Mouse (Mus musculus): ENCODE results near the gene Lrrc25. TPM values are rescaled to one million over a fixed set of nuclear protein-coding genes. Genes with fewer than 3 reads are reported as not detected.

Lrrc25 gene
- total and polyA plus RNA-seq, 3 experiments, result 0.30 to 5.9 (median 2.4) TPM

DNA sequence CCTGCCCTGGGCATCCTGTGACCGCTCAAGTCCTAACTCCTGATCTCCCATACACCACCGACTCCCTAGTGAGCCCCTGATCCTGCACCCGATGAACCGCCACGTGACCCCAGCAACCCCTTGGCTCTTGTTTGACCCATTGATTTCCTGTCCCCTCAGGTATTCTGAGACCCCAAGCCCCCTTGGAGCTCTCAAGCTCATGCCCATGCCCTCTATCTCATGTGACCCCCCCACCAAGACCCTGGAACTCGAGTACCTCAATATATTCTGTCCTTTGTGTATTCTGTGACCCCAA is 8.4 kb upstream of the Lrrc25 start:
- Histone ChIP-seq H3K4me3 (replicated peaks in 1 of 3; ENCODE audit: low read depth in 2 of 3, low read length in 2 of 3, poor library complexity in 1 of 3) (peak overlapping the region; percentile 77 to 94 (median 79)), H3K27me3 (replicated peaks) (no peaks in the 10 kb centered on the region), H3K4me1 (ENCODE audit: control insufficient read depth in 1 of 2, insufficient read depth in 2 of 2) (peaks cover 22 to 47% of the 10 kb centered on the region in 2 experiments), H3K9ac (ENCODE audit: insufficient read depth, low read depth) (peak overlapping the region; percentile 81), H3K4me2 (ENCODE audit: insufficient read depth, low read depth, poor library complexity, severe bottlenecking) (peak overlapping the region; percentile 29), H3K9me3 (replicated peaks; ENCODE audit: low read length) (no peaks in the 10 kb centered on the region), H3K27ac (ENCODE audit: insufficient read depth, low read depth) (no peak overlapping the region), H3K79me2 (replicated peaks; ENCODE audit: control insufficient read depth, extremely low read depth, insufficient read depth, poor library complexity, severe bottlenecking) (peaks cover 9% of the 10 kb centered on the region; the same call in 1 of the 2 replicates), H3K36me3 (replicated peaks in 1 of 2; ENCODE audit: control insufficient read depth in 1 of 2, insufficient read depth in 1 of 2, low read length in 1 of 2) (peaks cover 6 to 31% of the 10 kb centered on the region in 2 experiments)
- DNase-seq (ENCODE audit: extremely low read depth), result no peak
- in situ Hi-C loops (cut with MboI; ENCODE audit: low pct_ligation_motif_present, low pct_unique_long_range_greater_than_20kb, low sequenced_read_pairs), result loop anchor here (10.0 kb wide), 1 partner anchor 63 kb away; no protein-coding TSS in a partner anchor
- TF ChIP-seq USF1 (IDR thresholded peaks at IDR 0.05; ENCODE audit: low read depth, low read length) (peak; percentile 25), KAT2A (IDR thresholded peaks at IDR 0.05; ENCODE audit: insufficient replicate concordance, low read length) (no peak)
- dilution Hi-C loops (cut with MboI; ENCODE audit: extremely low pct_ligation_motif_present, extremely low pct_unique_long_range_greater_than_20kb, low sequenced_read_pairs), result no loop called here

- peak overlapping the region; percentile 29; the same call in 1 of the 2 replicates for H3K27ac ChIP-seq (ENCODE audit: insufficient read depth, low read depth)
- dilution Hi-C loops (cut with MboI; ENCODE audit: extremely low pct_ligation_motif_present, extremely low pct_unique_long_range_greater_than_20kb, low sequenced_read_pairs) (no loop called here), in situ Hi-C loops (cut with MboI; ENCODE audit: low pct_ligation_motif_present, low pct_unique_long_range_greater_than_20kb, low sequenced_read_pairs) (loop anchor here (10.0 kb wide), 1 partner anchor 63 kb away; no protein-coding TSS in a partner anchor)
- H3K4me2 ChIP-seq (ENCODE audit: insufficient read depth, low read depth, poor library complexity, severe bottlenecking), result peak overlapping the region; percentile 84
- H3K4me1 ChIP-seq (ENCODE audit: control insufficient read depth in 1 of 2, insufficient read depth in 2 of 2), result peaks cover 22 to 49% of the 10 kb centered on the region in 2 experiments
- H3K4me3 ChIP-seq (replicated peaks in 1 of 3; ENCODE audit: low read depth in 2 of 3, low read length in 2 of 3, poor library complexity in 1 of 3), result peak overlapping the region; percentile 77 to 94 (median 79)
- H3K79me2 ChIP-seq (replicated peaks; ENCODE audit: control insufficient read depth, extremely low read depth, insufficient read depth, poor library complexity, severe bottlenecking), result peaks cover 9% of the 10 kb centered on the region; the same call in 1 of the 2 replicates
- peaks cover 3 to 26% of the 10 kb centered on the region in 2 experiments for H3K36me3 ChIP-seq (replicated peaks in 1 of 2; ENCODE audit: control insufficient read depth in 1 of 2, insufficient read depth in 1 of 2, low read length in 1 of 2)
- DNase-seq (ENCODE audit: extremely low read depth), result peak; percentile 62
- no peaks in the 10 kb centered on the region for H3K9me3 ChIP-seq (replicated peaks; ENCODE audit: low read length)
- H3K9ac ChIP-seq (ENCODE audit: insufficient read depth, low read depth), result peak overlapping the region; percentile 81
- H3K27me3 ChIP-seq (replicated peaks), result no peaks in the 10 kb centered on the region
- TF ChIP-seq POLR2A (IDR thresholded peaks at IDR 0.05; ENCODE audit: low read depth, low read length) (peak; percentile 56; the same call in 1 of the 2 replicates), MEF2A (IDR thresholded peaks at IDR 0.05; ENCODE audit: borderline replicate concordance, low read depth, low read length) (0 out of 2 replicates have a peak, but pooled peaks have one; percentile 11), JUND (conservative IDR thresholded peaks at IDR 0.05; ENCODE audit: low read depth, low read length) (no peak), KAT2A (IDR thresholded peaks at IDR 0.05; ENCODE audit: insufficient replicate concordance, low read length) (no peak), HCFC1 (IDR thresholded peaks at IDR 0.05; ENCODE audit: low read depth, low read length) (no peak), RCOR1 (conservative IDR thresholded peaks at IDR 0.05; ENCODE audit: low read depth, low read length) (no peak), MAFK (IDR thresholded peaks at IDR 0.05; ENCODE audit: insufficient replicate concordance, low read length) (no peak), TCF12 (IDR thresholded peaks at IDR 0.05; ENCODE audit: low read depth, low read length) (peak; percentile 60), NRF1 (IDR thresholded peaks at IDR 0.05; ENCODE audit: low read depth, low read length) (peak; percentile 83), E2F4 (IDR thresholded peaks at IDR 0.05; ENCODE audit: insufficient replicate concordance, low read depth, low read length) (no peak), USF2 (conservative IDR thresholded peaks at IDR 0.05; ENCODE audit: low read depth, low read length) (no peak), NELFE (IDR thresholded peaks at IDR 0.05; ENCODE audit: low read depth, low read length) (peak; percentile 62), ZMIZ1 (IDR thresholded peaks at IDR 0.05; ENCODE audit: low read depth, low read length) (no peak), MAX (IDR thresholded peaks at IDR 0.05; ENCODE audit: low read length) (peak; percentile 59), IRF4 (IDR thresholded peaks at IDR 0.05; ENCODE audit: low read depth, low read length) (0 out of 2 replicates have a peak, but pooled peaks have one; percentile 5), EP300 (IDR thresholded peaks at IDR 0.05; ENCODE audit: low read length) (no peak), TBP (conservative IDR thresholded peaks at IDR 0.05; ENCODE audit: low read depth, low read length) (no peak), PAX5 (IDR thresholded peaks at IDR 0.05; ENCODE audit: low read length) (no peak), USF1 (IDR thresholded peaks at IDR 0.05; ENCODE audit: low read depth, low read length) (no peak), GABPA (IDR thresholded peaks at IDR 0.05; ENCODE audit: insufficient replicate concordance, low read depth, low read length) (no peak), CTCF (conservative IDR thresholded peaks at IDR 0.05 in 1 of 2, IDR thresholded peaks at IDR 0.05 in 1 of 2; ENCODE audit: low read depth in 2 of 2, low read length in 2 of 2) (no peak), ZC3H11A (IDR thresholded peaks at IDR 0.05; ENCODE audit: low read depth, low read length) (no peak), MXI1 (IDR thresholded peaks at IDR 0.05; ENCODE audit: low read depth, low read length) (0 out of 2 replicates have a peak, but pooled peaks have one; percentile 48), POLR2AphosphoS2 (IDR thresholded peaks at IDR 0.05; ENCODE audit: low read depth, low read length) (no peak), UBTF (IDR thresholded peaks at IDR 0.05; ENCODE audit: low read depth, low read length) (no peak), ELF1 (IDR thresholded peaks at IDR 0.05; ENCODE audit: low read depth, low read length) (peak; percentile 78), BHLHE40 (IDR thresholded peaks at IDR 0.05; ENCODE audit: low read depth, low read length) (no peak), JUN (IDR thresholded peaks at IDR 0.05; ENCODE audit: insufficient read depth, low read depth, low read length) (no peak), SMC3 (IDR thresholded peaks at IDR 0.05; ENCODE audit: low read depth, low read length) (no peak), ETS1 (conservative IDR thresholded peaks at IDR 0.05; ENCODE audit: low read depth, low read length) (no peak)
These were observed 7.8 kb upstream of the Lrrc25 start for GRCm38 (mm10) chr8:70607898-70608748.
